Mouse (Mus musculus): ENCODE results near the gene Kmt5a. TPM values are rescaled to one million over a fixed set of nuclear protein-coding genes. Genes with fewer than 3 reads are reported as not detected.

Kmt5a gene
- 59.8 and 61.3 TPM in 2 replicates for polyA plus RNA-seq (2015; fragmentation: Nextera tagmentation; extraction: Ambion mirVana)

- Histone ChIP-seq H3K9ac (peak within 1 kb of the TSS; percentile 85), H3K4me2 (peak within 1 kb of the TSS; percentile 96), H3K4me1 (peaks cover 16% of the 10 kb centered on the region), H3K27me3 (no peaks in the 10 kb centered on the region), H3K9me3 (no peaks in the 10 kb centered on the region), H3K36me3 (no peaks in the 10 kb centered on the region), H3K4me3 (peak within 1 kb of the TSS; percentile 67), H3K27ac (peak within 1 kb of the TSS; percentile 92)
- peak; percentile 98 for ATAC-seq (ENCODE audit: borderline replicate concordance, extremely low read depth, low FRiP score, low TSS enrichment)
- under 1% methylated on average over 34 of the region's 34 CpGs for WGBS
These were observed at the start of gene Kmt5a for GRCm38 (mm10) chr5:124439447-124440093. Gene Kmt5a (plus strand): TSS chr5:124439930.

GRCm38 (mm10) chr5:124392412-124392811 is 47.3 kb upstream of the Kmt5a start:
- Histone ChIP-seq H3K4me3 (no peak overlapping the region), H3K4me1 (no peaks in the 10 kb centered on the region), H3K36me3 (peaks cover 79% of the 10 kb centered on the region), H3K9me3 (no peaks in the 10 kb centered on the region), H3K27me3 (no peaks in the 10 kb centered on the region), H3K4me2 (no peak overlapping the region), H3K9ac (no peak overlapping the region), H3K27ac (no peak overlapping the region)
- 98% methylated on average over 4 of the region's 4 CpGs for WGBS
- ATAC-seq (ENCODE audit: borderline replicate concordance, extremely low read depth, low FRiP score, low TSS enrichment): no peak

GRCm38 (mm10) chr5:124393726-124394125 is 46.0 kb upstream of the Kmt5a start:
- H3K27ac ChIP-seq: no peak overlapping the region
- no peak overlapping the region for H3K4me3 ChIP-seq
- H3K9me3 ChIP-seq: no peaks in the 10 kb centered on the region
- H3K9ac ChIP-seq: no peak overlapping the region
- H3K4me1 ChIP-seq: no peaks in the 10 kb centered on the region
- 83% methylated on average over 7 of the region's 7 CpGs for WGBS
- no peak overlapping the region for H3K4me2 ChIP-seq
- H3K27me3 ChIP-seq: no peaks in the 10 kb centered on the region
- no peak for ATAC-seq (ENCODE audit: borderline replicate concordance, extremely low read depth, low FRiP score, low TSS enrichment)
- H3K36me3 ChIP-seq: peaks cover 78% of the 10 kb centered on the region

GRCm38 (mm10) chr5:124410808-124411207 is 28.9 kb upstream of the Kmt5a start:
- ATAC-seq (ENCODE audit: borderline replicate concordance, extremely low read depth, low FRiP score, low TSS enrichment): no peak
- peaks cover 60% of the 10 kb centered on the region for H3K36me3 ChIP-seq
- no peak overlapping the region for H3K9ac ChIP-seq
- no peak overlapping the region for H3K4me3 ChIP-seq
- no peaks in the 10 kb centered on the region for H3K4me1 ChIP-seq
- H3K9me3 ChIP-seq: no peaks in the 10 kb centered on the region
- no peaks in the 10 kb centered on the region for H3K27me3 ChIP-seq
- H3K27ac ChIP-seq: no peak overlapping the region
- no peak overlapping the region for H3K4me2 ChIP-seq
- 74% methylated on average over 3 of the region's 3 CpGs for WGBS

GRCm38 (mm10) chr5:124412163-124412562 is 27.6 kb upstream of the Kmt5a start:
- no peaks in the 10 kb centered on the region for H3K9me3 ChIP-seq
- 90% methylated on average over 5 of the region's 5 CpGs for WGBS
- no peak for ATAC-seq (ENCODE audit: borderline replicate concordance, extremely low read depth, low FRiP score, low TSS enrichment)
- H3K27me3 ChIP-seq: no peaks in the 10 kb centered on the region
- H3K4me2 ChIP-seq: no peak overlapping the region
- no peak overlapping the region for H3K27ac ChIP-seq
- H3K4me1 ChIP-seq: no peaks in the 10 kb centered on the region
- no peak overlapping the region for H3K4me3 ChIP-seq
- peaks cover 48% of the 10 kb centered on the region for H3K36me3 ChIP-seq
- H3K9ac ChIP-seq: no peak overlapping the region

- H3K36me3 ChIP-seq: 0 out of 2 replicates have a peak, but pooled peaks cover 8% of the 10 kb centered on the region
- no peak overlapping the region for H3K27ac ChIP-seq
- no peaks in the 10 kb centered on the region for H3K27me3 ChIP-seq
- H3K9me3 ChIP-seq: no peaks in the 10 kb centered on the region
- WGBS: 91% methylated on average over 2 of the region's 2 CpGs
- no peak overlapping the region for H3K4me2 ChIP-seq
- H3K4me3 ChIP-seq: no peak overlapping the region
- peaks cover 2% of the 10 kb centered on the region for H3K4me1 ChIP-seq
- ATAC-seq (ENCODE audit: borderline replicate concordance, extremely low read depth, low FRiP score, low TSS enrichment): no peak
- no peak overlapping the region for H3K9ac ChIP-seq
These were observed 20.8 kb upstream of the Kmt5a start for GRCm38 (mm10) chr5:124418903-124419302.

- 0 out of 2 replicates have a peak, but pooled peaks cover 8% of the 10 kb centered on the region for H3K36me3 ChIP-seq
- H3K4me3 ChIP-seq: no peak overlapping the region
- ATAC-seq (ENCODE audit: borderline replicate concordance, extremely low read depth, low FRiP score, low TSS enrichment): no peak
- 84% methylated on average over 2 of the region's 2 CpGs for WGBS
- H3K4me1 ChIP-seq: peaks cover 6% of the 10 kb centered on the region
- H3K27me3 ChIP-seq: no peaks in the 10 kb centered on the region
- H3K9me3 ChIP-seq: no peaks in the 10 kb centered on the region
- no peak overlapping the region for H3K4me2 ChIP-seq
- no peak overlapping the region for H3K9ac ChIP-seq
- no peak overlapping the region for H3K27ac ChIP-seq
These were observed 17.9 kb upstream of the Kmt5a start for GRCm38 (mm10) chr5:124421786-124422185.

GRCm38 (mm10) chr5:124424200-124424722 is 15.5 kb upstream of the Kmt5a start:
- peak overlapping the region; percentile 83 for H3K4me3 ChIP-seq
- ATAC-seq (ENCODE audit: borderline replicate concordance, extremely low read depth, low FRiP score, low TSS enrichment): no peak

GRCm38 (mm10) chr5:124424723-124425411 is 14.9 kb upstream of the Kmt5a start:
- no peaks in the 10 kb centered on the region for H3K27me3 ChIP-seq
- WGBS: under 1% methylated on average over 62 of the region's 63 CpGs

More at GRCm38 (mm10) chr5:124424200-124424722, 15.5 kb upstream of the Kmt5a start:
- H3K27ac ChIP-seq: peak overlapping the region; percentile 74; the same call in 1 of the 2 replicates
- no peaks in the 10 kb centered on the region for H3K9me3 ChIP-seq
- peak overlapping the region; percentile 91 for H3K9ac ChIP-seq
- H3K4me2 ChIP-seq: peak overlapping the region; percentile 90
- H3K36me3 ChIP-seq: 0 out of 2 replicates have a peak, but pooled peaks cover 8% of the 10 kb centered on the region
- peaks cover 6% of the 10 kb centered on the region for H3K4me1 ChIP-seq
- WGBS: 1% methylated on average over 14 of the region's 14 CpGs
- no peaks in the 10 kb centered on the region for H3K27me3 ChIP-seq

GRCm38 (mm10) chr5:124425412-124426259 is 14.1 kb upstream of the Kmt5a start, which contains the start of gene Sbno1:
Gene Sbno1 (minus strand): TSS chr5:124426001.
- peak within 1 kb of the TSS; percentile 91 for H3K9ac ChIP-seq
- H3K9me3 ChIP-seq: no peaks in the 10 kb centered on the region
- peaks cover 6% of the 10 kb centered on the region for H3K4me1 ChIP-seq
- whole genome bisulfite sequencing: under 1% methylated on average over 58 of the region's 81 CpGs
- H3K27ac ChIP-seq: peak within 1 kb of the TSS; percentile 91
- peak within 1 kb of the TSS; percentile 90 for H3K4me2 ChIP-seq
- peak; percentile 96 for ATAC-seq (ENCODE audit: borderline replicate concordance, extremely low read depth, low FRiP score, low TSS enrichment)
- H3K4me3 ChIP-seq: peak within 1 kb of the TSS; percentile 83
- 0 out of 2 replicates have a peak, but pooled peaks cover 8% of the 10 kb centered on the region for H3K36me3 ChIP-seq
- H3K27me3 ChIP-seq: no peaks in the 10 kb centered on the region

More at GRCm38 (mm10) chr5:124424723-124425411, 14.9 kb upstream of the Kmt5a start:
- Histone ChIP-seq H3K4me3 (peak overlapping the region; percentile 83), H3K27ac (peak overlapping the region; percentile 74), H3K9ac (peak overlapping the region; percentile 91), H3K4me2 (peak overlapping the region; percentile 90), H3K9me3 (no peaks in the 10 kb centered on the region), H3K4me1 (peaks cover 6% of the 10 kb centered on the region), H3K36me3 (0 out of 2 replicates have a peak, but pooled peaks cover 8% of the 10 kb centered on the region)
- peak; percentile 69 for ATAC-seq (ENCODE audit: borderline replicate concordance, extremely low read depth, low FRiP score, low TSS enrichment)

GRCm38 (mm10) chr5:124426475-124427071 is 13.2 kb upstream of the Kmt5a start:
- H3K27ac ChIP-seq: peak overlapping the region; percentile 91
- WGBS: 77% methylated on average over 10 of the region's 10 CpGs
- ATAC-seq (ENCODE audit: borderline replicate concordance, extremely low read depth, low FRiP score, low TSS enrichment): no peak

More at GRCm38 (mm10) chr5:124426475-124427071, 13.2 kb upstream of the Kmt5a start:
- H3K4me2 ChIP-seq: peak overlapping the region; percentile 52
- peaks cover 6% of the 10 kb centered on the region for H3K4me1 ChIP-seq
- no peak overlapping the region for H3K9ac ChIP-seq
- no peaks in the 10 kb centered on the region for H3K9me3 ChIP-seq
- 0 out of 2 replicates have a peak, but pooled peaks cover 7% of the 10 kb centered on the region for H3K36me3 ChIP-seq
- no peaks in the 10 kb centered on the region for H3K27me3 ChIP-seq
- H3K4me3 ChIP-seq: peak overlapping the region; percentile 83

Data from lung, embryonic 15.5 days (tissue).